Mouse (Mus musculus) embryo, embryonic 10.5 days (tissue): Measurements from ENCODE around the gene St6galnac5.
"Not testable (repeated sequence)": the region's sequence is repeated elsewhere in the genome, so short reads cannot be mapped to it uniquely, and the experiment has no call there.

Experiments used
- DNase-seq: peaks from one replicate; pipeline ENCODE4 v3.0.0-alpha.2; 2015; ENCODE audit warnings: low spot score

The St6galnac5 gene

GRCm38 (mm10) chr3:152792601-152793000 lies 189.4 kb downstream of the St6galnac5 start:
- no peak for DNase-seq

DNA sequence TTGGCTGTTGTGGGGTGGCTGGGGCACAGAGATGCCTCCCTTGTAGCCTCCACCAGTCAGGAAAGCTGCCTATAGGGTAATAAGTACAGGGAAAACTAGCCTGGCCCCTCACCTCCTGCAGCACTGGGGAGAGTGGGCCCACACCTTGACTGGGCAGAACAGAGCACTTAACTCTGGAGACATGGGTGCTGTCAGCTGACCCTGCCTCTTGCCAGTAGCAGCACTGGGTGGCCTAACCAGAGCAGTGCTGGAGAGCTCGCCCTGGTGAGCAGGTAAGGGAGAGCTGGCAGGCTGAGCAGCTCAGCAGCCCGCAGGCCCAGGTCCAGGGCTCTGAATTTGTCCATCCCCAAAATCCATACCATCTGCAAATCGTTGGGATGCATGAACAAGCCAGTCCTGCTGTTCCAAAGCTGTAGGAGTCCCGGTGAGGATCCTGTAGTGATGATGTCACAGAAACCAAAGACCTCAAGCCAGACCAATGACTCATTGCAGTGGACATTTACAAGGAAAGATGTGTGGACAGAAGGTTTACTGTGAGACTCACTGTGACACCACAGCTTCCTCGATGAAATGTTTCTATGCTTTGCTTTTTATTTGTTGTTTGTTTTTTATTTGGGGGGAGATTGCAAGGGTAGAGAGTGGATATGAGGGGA lies 193.6 kb downstream of the St6galnac5 start:
- DNase-seq, result not testable (repeated sequence)

- DNase-seq, result not testable (repeated sequence)
These were observed 197.7 kb downstream of the St6galnac5 start for GRCm38 (mm10) chr3:152784353-152784752.

DNA sequence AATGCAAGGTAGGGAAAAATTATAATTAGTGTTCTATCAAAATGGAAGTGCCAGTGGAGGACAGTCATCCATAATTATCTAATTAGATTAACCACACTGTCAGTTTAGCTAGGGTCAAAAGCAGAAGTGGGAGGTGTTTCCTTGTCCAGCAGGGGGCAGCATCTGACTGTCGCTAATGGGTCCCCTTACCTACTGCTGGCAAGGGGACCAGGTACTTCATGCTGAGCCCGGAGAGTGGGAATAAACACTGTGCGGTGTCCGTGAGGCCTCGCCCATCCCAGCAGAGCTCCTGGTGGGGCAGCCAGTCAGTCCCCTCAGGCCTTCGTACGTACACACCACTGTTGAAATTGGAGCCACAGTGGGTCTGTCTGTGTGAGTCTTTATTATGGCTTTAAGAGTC lies 198.3 kb downstream of the St6galnac5 start:
- DNase-seq, result peak; percentile 88

DNA sequence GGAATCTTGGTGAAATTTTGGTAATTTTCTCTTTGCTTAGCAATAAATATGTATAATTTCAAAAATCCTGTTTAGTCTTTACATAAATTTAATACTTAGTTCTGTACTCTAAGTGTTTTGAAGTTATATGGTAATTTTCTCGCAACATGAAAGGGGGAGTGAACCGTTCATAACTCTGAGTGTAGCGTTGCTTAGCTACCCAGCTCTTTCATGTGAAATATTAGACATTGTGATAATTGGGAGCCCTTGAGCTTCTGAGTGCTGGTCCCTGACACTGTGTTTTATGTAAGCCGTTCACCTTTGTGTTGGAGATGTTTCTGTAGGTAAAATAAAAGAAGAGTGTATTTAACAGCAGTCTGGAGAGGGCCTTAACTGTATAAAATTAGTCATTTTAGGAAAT lies 202.2 kb downstream of the St6galnac5 start:
- no peak for DNase-seq

GRCm38 (mm10) chr3:152776872-152777540 lies 205.0 kb downstream of the St6galnac5 start:
- no peak for DNase-seq

DNA sequence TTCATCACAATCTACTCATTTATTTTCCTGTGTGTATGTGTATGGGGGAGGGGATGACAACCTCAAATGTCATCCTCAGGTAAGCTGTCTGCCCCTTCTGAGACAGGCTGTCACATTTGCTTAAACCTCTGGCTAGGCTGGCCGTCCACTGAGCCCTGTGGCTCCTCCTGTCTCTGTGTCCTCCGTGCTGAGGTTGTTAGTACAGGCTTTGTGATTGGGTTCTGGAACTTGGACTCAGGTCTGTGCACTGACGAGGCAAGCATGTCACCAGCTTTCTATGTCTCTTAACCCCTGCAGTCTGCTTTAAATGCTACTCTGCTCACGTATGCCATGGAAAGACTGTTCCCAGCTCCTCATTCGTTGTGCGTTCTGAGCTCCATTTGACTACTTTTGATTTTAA lies 205.7 kb downstream of the St6galnac5 start:
- DNase-seq, result no peak

GRCm38 (mm10) chr3:152770056-152770455 lies 212.0 kb downstream of the St6galnac5 start:
- no peak for DNase-seq

DNA sequence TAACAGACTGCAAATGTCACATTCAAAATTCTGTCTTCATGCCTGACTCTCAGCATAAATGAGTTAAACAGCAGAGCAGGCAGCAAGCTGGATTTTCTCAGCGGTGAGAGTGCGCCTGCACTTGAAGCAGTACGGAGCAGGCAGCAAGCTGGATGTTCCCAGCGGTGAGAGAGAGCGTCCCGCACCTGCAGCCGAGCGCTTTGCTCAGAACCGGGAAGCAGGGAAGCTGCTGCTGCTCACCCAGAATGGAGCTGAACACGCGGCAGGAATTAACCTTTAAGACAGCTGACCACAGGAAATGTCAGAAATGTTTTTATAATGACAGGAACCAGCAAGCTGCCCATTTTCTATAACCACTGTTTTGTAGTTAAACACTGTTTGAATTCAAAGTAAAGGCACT lies 214.6 kb downstream of the St6galnac5 start:
- no peak for DNase-seq
